Mouse (Mus musculus) liver, embryonic 15.5 days (tissue): ENCODE data around the gene Rft1. TPM values are rescaled to one million over a fixed set of nuclear protein-coding genes. Genes with fewer than 3 reads are reported as not detected.
A peak's percentile ranks its signal among the peaks of the same experiment; 100 is the strongest.

ENCODE experiments used
- ATAC-seq: fragments of 200-750 bp; cut with Nextera tagmentation; 2 replicates; pipeline ENCODE4 v1.8.0; 2017; ENCODE audit warnings: moderate number of reproducible peaks, mild to moderate bottlenecking, moderate library complexity; ENCODE audit not compliant: insufficient read depth
- H3K27ac ChIP-seq: fragments of 300-500 bp; sonication (generic); replicated peaks from 2 replicates; pipeline ENCODE4 v1.5.1; 2015; ENCODE audit warnings: mild to moderate bottlenecking, inconsistent platforms
- H3K27me3 ChIP-seq: fragments of 300-500 bp; sonication (generic); 2 replicates; pipeline ENCODE4 v1.6.1; 2015; ENCODE audit warnings: mild to moderate bottlenecking, inconsistent platforms
- H3K36me3 ChIP-seq: fragments of 300-500 bp; sonication (generic); replicated peaks from 2 replicates; pipeline ENCODE4 v1.6.1; 2015; ENCODE audit warnings: moderate library complexity, mild to moderate bottlenecking, inconsistent platforms
- H3K4me1 ChIP-seq: fragments of 300-500 bp; sonication (generic); replicated peaks from 2 replicates; pipeline ENCODE4 v1.6.1; 2015; ENCODE audit warnings: inconsistent platforms
- H3K4me2 ChIP-seq: fragments of 300-500 bp; sonication (generic); 2 replicates; pipeline ENCODE4 v1.6.1; 2015; ENCODE audit warnings: moderate library complexity, mild to moderate bottlenecking, inconsistent platforms
- H3K4me3 ChIP-seq: fragments of 300-500 bp; sonication (generic); replicated peaks from 2 replicates; pipeline ENCODE4 v1.5.1; 2015; ENCODE audit warnings: mild to moderate bottlenecking, inconsistent platforms
- H3K9ac ChIP-seq: fragments of 300-500 bp; sonication (generic); 2 replicates; pipeline ENCODE4 v1.6.1; 2015; ENCODE audit warnings: moderate library complexity, mild to moderate bottlenecking, inconsistent platforms
- H3K9me3 ChIP-seq: fragments of 300-500 bp; sonication (generic); replicated peaks from 2 replicates; pipeline ENCODE4 v1.6.1; 2016; ENCODE audit warnings: inconsistent platforms
- WGBS: fragments of 180-500 bp; shearing (Covaris S2); methylation state at CpG from one replicate; pipeline ENCODE4 v1.1.7; 2015; ENCODE audit warnings: mixed read lengths; ENCODE audit not compliant: insufficient replicate concordance; 5-methylcytosine and 5-hydroxymethylcytosine counted together
- polyA plus RNA-seq: library from polyadenylated mRNA; unstranded; fragments of >200 nt; fragmentation: Nextera tagmentation; extraction: Ambion mirVana; gene quantifications from 2 replicates; pipeline ENCODE4 v1.2.1, GENCODE M21; 2015

The Rft1 gene
- polyA plus RNA-seq, 1 experiment from 2014 or later: 3.8 TPM

GRCm38 (mm10) chr14:30630811-30631576, 23.2 kb upstream of the Rft1 start:
- Histone ChIP-seq H3K36me3 (no peaks in the 10 kb centered on the region), H3K4me3 (no peak overlapping the region), H3K4me1 (peaks cover 25% of the 10 kb centered on the region), H3K9ac (no peak overlapping the region), H3K9me3 (no peaks in the 10 kb centered on the region), H3K4me2 (no peak overlapping the region), H3K27ac (peak overlapping the region; percentile 48), H3K27me3 (peaks cover 9% of the 10 kb centered on the region; the same call in 1 of the 2 replicates)
- WGBS: 27% methylated on average over 5 of the region's 5 CpGs
- no peak for ATAC-seq

DNA sequence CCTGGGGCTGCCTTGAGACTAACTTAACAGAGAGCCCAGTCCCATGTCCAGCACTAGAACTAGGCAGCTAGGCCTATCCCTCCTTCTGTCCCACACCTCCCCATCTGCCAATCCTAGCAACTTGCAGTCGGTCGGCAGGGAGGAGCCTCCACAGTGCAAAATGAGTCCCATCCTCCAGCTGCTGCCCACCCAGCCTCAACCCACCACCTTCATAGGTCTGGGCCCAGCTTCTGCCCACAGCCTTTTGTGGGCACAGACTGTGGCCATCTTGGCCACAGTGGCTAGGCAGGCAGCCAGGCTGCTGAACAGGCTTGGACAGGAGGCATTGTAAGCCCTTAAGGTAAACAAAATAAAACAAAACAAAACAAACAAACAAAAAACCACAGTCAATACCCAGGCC, 22.3 kb upstream of the Rft1 start:
- Histone ChIP-seq H3K27ac (0 out of 2 replicates have a peak overlapping the region, but pooled peaks have one; percentile 14), H3K27me3 (0 out of 2 replicates have a peak, but pooled peaks cover 4% of the 10 kb centered on the region), H3K36me3 (no peaks in the 10 kb centered on the region), H3K4me3 (no peak overlapping the region), H3K9ac (no peak overlapping the region), H3K4me2 (no peak overlapping the region), H3K4me1 (peaks cover 17% of the 10 kb centered on the region; the same call in 1 of the 2 replicates), H3K9me3 (no peaks in the 10 kb centered on the region)
- ATAC-seq: no peak
- 64% methylated on average over 2 of the region's 2 CpGs for WGBS

GRCm38 (mm10) chr14:30633708-30634107, 20.5 kb upstream of the Rft1 start:
- Histone ChIP-seq H3K9me3 (no peaks in the 10 kb centered on the region), H3K27ac (no peak overlapping the region), H3K4me1 (peaks cover 14% of the 10 kb centered on the region; the same call in 1 of the 2 replicates), H3K9ac (no peak overlapping the region), H3K4me2 (no peak overlapping the region), H3K36me3 (no peaks in the 10 kb centered on the region), H3K27me3 (0 out of 2 replicates have a peak, but pooled peaks cover 4% of the 10 kb centered on the region), H3K4me3 (no peak overlapping the region)
- WGBS: 61% methylated on average over 7 of the region's 7 CpGs
- ATAC-seq: no peak

DNA sequence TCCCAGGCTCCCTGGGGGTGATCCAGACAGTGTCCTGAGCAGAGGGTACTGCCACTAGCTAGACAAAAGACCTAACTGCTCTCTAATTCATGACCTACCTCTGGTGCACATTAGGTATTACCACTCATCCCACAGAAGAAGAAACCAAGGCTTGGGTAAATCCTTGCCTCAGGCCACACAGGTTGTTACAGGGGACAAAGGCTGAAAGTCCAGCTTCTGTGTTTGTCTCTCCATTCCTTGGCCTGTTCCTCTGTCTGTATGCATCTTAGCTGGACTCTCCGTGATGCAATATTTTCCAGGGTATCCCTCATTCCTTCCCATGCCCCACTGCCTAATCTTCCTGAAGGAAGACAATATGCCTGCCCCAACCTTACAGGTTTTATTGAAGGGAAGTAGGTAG, 19.7 kb upstream of the Rft1 start:
- ATAC-seq: no peak
- 45% methylated on average over 1 of the region's 1 CpGs for WGBS
- no peak overlapping the region for H3K4me2 ChIP-seq
- H3K4me1 ChIP-seq: peaks cover 10% of the 10 kb centered on the region; the same call in 1 of the 2 replicates
- H3K27ac ChIP-seq: no peak overlapping the region
- H3K27me3 ChIP-seq: 0 out of 2 replicates have a peak, but pooled peaks cover 2% of the 10 kb centered on the region
- no peak overlapping the region for H3K4me3 ChIP-seq
- no peaks in the 10 kb centered on the region for H3K36me3 ChIP-seq
- no peaks in the 10 kb centered on the region for H3K9me3 ChIP-seq
- H3K9ac ChIP-seq: no peak overlapping the region

DNA sequence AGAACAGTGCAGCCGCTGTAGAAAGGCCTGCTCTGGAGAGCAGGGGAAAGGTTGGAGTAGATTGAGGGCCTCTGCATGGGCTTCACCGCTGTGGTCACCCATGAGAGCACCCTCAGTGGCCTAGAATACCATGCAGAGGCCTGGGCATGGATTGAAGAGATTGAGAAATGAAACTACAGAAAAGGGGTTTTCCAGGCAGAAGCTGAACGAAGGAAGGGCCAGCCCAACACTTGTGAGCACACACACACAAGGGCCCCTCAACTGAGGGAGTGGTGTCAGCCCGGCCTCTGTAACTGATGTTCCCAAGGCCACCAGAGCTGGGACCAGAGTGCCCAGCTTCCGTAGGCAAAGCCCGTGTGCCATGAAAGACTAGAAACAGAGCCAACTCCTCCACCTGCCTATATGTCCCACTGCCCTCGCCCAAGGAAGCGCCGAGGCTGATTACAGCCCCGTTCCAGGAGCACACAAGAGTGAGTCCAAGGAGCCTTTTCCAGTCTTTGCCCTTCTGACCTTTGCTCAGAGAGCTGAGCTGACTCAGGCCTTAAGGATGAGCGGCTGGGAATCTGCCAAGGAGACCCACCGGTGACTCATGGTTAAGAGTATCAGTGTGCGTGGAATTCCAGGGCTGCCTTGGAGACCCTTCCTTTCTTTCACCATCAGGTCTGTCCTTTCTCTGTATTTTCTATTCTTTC, 18.8 kb upstream of the Rft1 start:
- no peak overlapping the region for H3K4me3 ChIP-seq
- H3K36me3 ChIP-seq: no peaks in the 10 kb centered on the region
- no peaks in the 10 kb centered on the region for H3K27me3 ChIP-seq
- no peak for ATAC-seq
- H3K4me2 ChIP-seq: no peak overlapping the region
- no peaks in the 10 kb centered on the region for H3K9me3 ChIP-seq
- 71% methylated on average over 13 of the region's 13 CpGs for WGBS
- H3K4me1 ChIP-seq: 0 out of 2 replicates have a peak, but pooled peaks cover 8% of the 10 kb centered on the region
- H3K27ac ChIP-seq: no peak overlapping the region
- no peak overlapping the region for H3K9ac ChIP-seq

- WGBS: 71% methylated on average over 9 of the region's 9 CpGs
- Histone ChIP-seq H3K4me3 (no peak overlapping the region), H3K4me2 (no peak overlapping the region), H3K36me3 (no peaks in the 10 kb centered on the region), H3K27me3 (no peaks in the 10 kb centered on the region), H3K27ac (no peak overlapping the region), H3K4me1 (0 out of 2 replicates have a peak, but pooled peaks cover 7% of the 10 kb centered on the region), H3K9ac (no peak overlapping the region), H3K9me3 (no peaks in the 10 kb centered on the region)
- no peak for ATAC-seq
These were observed 17.7 kb upstream of the Rft1 start for GRCm38 (mm10) chr14:30636499-30636898.

- no peak overlapping the region for H3K4me2 ChIP-seq
- no peak overlapping the region for H3K4me3 ChIP-seq
- H3K9me3 ChIP-seq: no peaks in the 10 kb centered on the region
- H3K27ac ChIP-seq: no peak overlapping the region
- 53% methylated on average over 2 of the region's 2 CpGs for WGBS
- no peaks in the 10 kb centered on the region for H3K36me3 ChIP-seq
- H3K27me3 ChIP-seq: no peaks in the 10 kb centered on the region
- H3K9ac ChIP-seq: no peak overlapping the region
- no peak for ATAC-seq
- H3K4me1 ChIP-seq: 0 out of 2 replicates have a peak, but pooled peaks cover 5% of the 10 kb centered on the region
These were observed 17.1 kb upstream of the Rft1 start for GRCm38 (mm10) chr14:30637087-30637486.

DNA sequence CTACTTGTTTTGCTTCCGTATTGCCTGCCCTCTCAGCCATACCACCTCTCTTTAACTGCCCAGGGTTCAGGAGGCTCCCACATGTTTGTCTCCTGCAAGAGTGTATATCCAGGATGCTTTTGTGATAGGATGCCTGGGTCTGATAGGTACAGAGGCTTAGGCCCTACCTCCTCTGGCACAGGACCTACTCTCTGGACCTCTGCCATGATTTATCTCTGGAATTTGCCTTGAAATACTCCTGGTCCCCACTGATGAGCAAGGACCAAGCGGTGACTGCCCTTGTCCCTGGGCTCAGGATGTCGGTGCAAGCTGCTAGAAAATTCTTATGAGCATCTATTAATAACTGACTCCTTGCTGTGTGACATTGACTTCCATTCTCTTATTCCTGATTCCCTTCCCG, 16.2 kb upstream of the Rft1 start:
- Histone ChIP-seq H3K9ac (no peak overlapping the region), H3K4me1 (peaks cover 5% of the 10 kb centered on the region; the same call in 1 of the 2 replicates), H3K4me2 (no peak overlapping the region), H3K27ac (no peak overlapping the region), H3K4me3 (no peak overlapping the region), H3K36me3 (no peaks in the 10 kb centered on the region), H3K27me3 (no peaks in the 10 kb centered on the region), H3K9me3 (no peaks in the 10 kb centered on the region)
- WGBS: 68% methylated on average over 4 of the region's 4 CpGs
- ATAC-seq: no peak

- WGBS: 54% methylated on average over 4 of the region's 4 CpGs
- Histone ChIP-seq H3K4me2 (no peak overlapping the region), H3K27me3 (no peaks in the 10 kb centered on the region), H3K4me3 (no peak overlapping the region), H3K4me1 (peaks cover 5% of the 10 kb centered on the region; the same call in 1 of the 2 replicates), H3K9ac (no peak overlapping the region), H3K36me3 (no peaks in the 10 kb centered on the region), H3K9me3 (no peaks in the 10 kb centered on the region), H3K27ac (no peak overlapping the region)
- no peak for ATAC-seq
These were observed 15.5 kb upstream of the Rft1 start for GRCm38 (mm10) chr14:30638686-30639085.

DNA sequence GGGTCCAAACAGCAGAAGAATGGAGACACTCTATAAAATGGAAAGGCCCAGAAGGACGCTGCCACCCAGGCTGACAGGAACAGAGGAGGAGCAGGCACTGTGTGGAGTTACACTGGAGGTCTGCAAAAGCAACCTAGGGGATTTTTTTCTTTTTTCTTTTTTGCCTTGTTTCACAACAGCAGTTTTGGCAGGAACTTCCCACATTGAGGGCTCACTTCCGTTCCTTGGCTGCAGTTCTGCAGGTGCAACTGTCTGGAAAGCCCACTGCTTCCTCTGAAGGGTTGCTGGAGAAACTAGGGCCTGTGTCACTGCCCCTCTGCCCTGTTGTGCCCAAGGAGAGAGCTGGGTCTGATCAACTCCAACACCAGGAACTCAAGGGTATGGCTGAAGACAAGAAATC, 12.4 kb upstream of the Rft1 start:
- Histone ChIP-seq H3K4me1 (peaks cover 5% of the 10 kb centered on the region; the same call in 1 of the 2 replicates), H3K9ac (no peak overlapping the region), H3K9me3 (no peaks in the 10 kb centered on the region), H3K4me3 (no peak overlapping the region), H3K4me2 (no peak overlapping the region), H3K36me3 (no peaks in the 10 kb centered on the region), H3K27me3 (no peaks in the 10 kb centered on the region), H3K27ac (0 out of 2 replicates have a peak overlapping the region, but pooled peaks have one; percentile 24)
- no peak for ATAC-seq
- 16% methylated on average over 2 of the region's 2 CpGs for WGBS

DNA sequence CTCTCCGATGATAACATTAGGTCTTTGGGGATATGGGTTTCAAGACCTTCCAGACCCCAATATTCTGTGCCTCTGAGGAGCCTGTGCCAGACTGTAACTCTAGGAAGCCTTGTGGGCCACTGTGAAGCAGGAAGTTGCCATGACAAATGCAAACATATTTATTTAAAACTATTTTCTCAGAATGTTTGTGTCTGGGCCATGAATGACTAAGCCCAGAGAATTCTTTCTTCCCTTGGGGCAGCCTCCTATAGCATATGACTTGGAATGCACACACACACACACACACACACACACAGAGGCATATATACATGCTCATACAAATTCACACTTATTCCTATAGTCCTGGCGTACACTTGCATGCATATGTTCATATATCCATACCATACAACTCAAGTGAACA, 10.1 kb upstream of the Rft1 start:
- H3K9me3 ChIP-seq: no peaks in the 10 kb centered on the region
- H3K27me3 ChIP-seq: no peaks in the 10 kb centered on the region
- no peak for ATAC-seq
- WGBS: 58% methylated on average over 2 of the region's 2 CpGs
- H3K4me2 ChIP-seq: no peak overlapping the region
- H3K27ac ChIP-seq: no peak overlapping the region
- H3K4me3 ChIP-seq: no peak overlapping the region
- no peaks in the 10 kb centered on the region for H3K36me3 ChIP-seq
- peaks cover 5% of the 10 kb centered on the region; the same call in 1 of the 2 replicates for H3K4me1 ChIP-seq
- no peak overlapping the region for H3K9ac ChIP-seq
